Mouse (Mus musculus) cerebellum, adult 2 months (tissue): ENCODE results near the gene Prmt1.

ENCODE experiments used
- CTCF ChIP-seq: fragments of 200-500 bp; IDR thresholded peaks from 2 replicates; pipeline ENCODE4 v1.5.1; 2011; ENCODE audit warnings: low read depth, mild to moderate bottlenecking, control low read depth, low read length, moderate library complexity, borderline replicate concordance; ENCODE audit not compliant: insufficient read depth
- POLR2A ChIP-seq: fragments of 200-500 bp; IDR thresholded peaks from 2 replicates; pipeline ENCODE4 v1.6.1; 2011; ENCODE audit warnings: low read length, control low read depth, borderline replicate concordance; ENCODE audit not compliant: insufficient read depth

- no peak for TF ChIP-seq POLR2A
- no peak for TF ChIP-seq CTCF
Measured at GRCm38 (mm10) chr7:44962337-44962736, 24.0 kb downstream of the Prmt1 start.
